Mouse (Mus musculus) fat pad, adult 2 months (tissue): ENCODE measurements at regions not wholly inside any gene's neighbourhood (a gene's known extent, or its start where the extent isn't known, plus 50 kb on each side); places are given as distances from the start of the nearest gene placed in this dataset.
"Not testable (repeated sequence)": the region's sequence is repeated elsewhere in the genome, so short reads cannot be mapped to it uniquely, and the experiment has no call there.

Experiments used
- DNase-seq: peaks from one replicate; pipeline ENCODE4 v3.0.0-alpha.2; 2011; ENCODE audit warnings: low read depth, low spot score; ENCODE audit errors: extremely low read depth

DNA sequence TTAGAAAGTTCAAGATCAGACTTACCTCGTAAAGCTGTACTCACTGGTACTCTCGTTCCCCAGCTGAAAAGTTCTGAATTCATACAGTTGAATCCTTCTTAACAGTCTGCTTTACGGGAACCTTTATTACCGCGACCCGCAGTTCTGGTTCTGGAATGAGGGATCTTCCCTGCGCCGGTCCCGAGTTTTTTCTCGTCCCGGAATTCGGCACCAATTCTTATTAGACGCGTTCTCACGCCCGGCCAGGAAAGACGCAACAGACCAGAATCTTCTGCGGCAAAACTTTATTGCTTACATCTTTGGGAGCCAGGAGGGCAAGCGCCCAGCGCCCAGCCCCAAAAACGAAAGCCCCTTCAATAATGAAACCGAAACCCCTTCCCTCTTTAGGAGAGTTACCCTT, 423.4 kb downstream of the Tox3 start:
- DNase-seq, result not testable (repeated sequence)

DNA sequence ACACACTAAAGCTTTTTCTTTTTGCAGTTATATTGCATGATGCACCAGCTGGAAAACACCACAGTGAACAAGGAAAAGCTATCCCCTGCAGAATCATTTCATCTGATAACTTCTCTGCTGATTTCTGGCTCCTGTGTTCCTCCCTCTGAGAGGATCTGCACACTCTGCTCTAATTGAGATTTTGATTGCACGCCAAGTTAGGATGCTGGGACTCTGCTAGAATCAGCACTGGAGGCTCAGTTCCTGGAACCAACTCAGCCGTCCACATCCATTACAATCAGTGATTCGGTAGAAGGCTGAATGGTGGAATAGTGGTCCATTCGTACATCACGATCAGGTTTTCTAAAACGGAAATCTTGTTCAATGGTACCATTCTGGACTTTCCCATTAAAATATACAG, 434.1 kb downstream of the Tox3 start:
- no peak for DNase-seq

DNA sequence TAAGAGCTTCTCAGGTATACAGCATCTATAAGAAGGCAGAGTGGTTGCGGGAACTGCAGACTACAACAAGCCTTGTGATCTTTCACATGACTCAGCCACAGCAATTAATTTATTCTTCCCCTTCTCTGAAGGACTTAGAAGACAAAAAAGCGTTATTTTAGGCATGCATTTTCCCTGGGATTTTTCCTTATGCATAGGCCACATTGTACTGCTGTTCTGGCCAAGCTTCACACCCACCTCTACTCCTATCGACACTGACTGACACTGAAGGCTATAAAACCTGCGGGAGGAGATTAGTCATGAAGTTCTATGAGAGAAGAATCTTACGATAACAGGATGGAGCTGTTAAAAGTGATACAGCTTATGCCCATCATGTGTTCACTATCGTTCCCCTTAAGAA, 441.9 kb downstream of the Tox3 start:
- no peak for DNase-seq

DNA sequence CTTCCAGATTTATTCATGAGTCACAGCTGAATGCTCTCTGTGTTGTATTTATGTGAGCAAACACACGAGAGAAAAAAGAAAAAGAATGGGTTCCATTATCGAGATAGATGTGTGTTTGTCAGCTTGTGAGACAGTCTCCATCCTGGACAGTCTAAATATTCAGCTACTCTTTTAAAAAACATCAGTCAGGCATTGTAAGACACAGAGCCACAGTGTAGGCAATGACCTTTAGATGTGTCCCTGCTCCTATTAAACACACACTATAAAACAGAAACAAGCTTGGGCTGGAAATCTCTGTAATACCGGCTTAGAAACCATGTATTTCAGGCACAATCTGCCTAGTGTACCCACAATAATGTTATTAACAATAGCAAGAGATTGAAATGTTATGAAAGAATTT, 442.6 kb downstream of the Tox3 start:
- no peak for DNase-seq

DNA sequence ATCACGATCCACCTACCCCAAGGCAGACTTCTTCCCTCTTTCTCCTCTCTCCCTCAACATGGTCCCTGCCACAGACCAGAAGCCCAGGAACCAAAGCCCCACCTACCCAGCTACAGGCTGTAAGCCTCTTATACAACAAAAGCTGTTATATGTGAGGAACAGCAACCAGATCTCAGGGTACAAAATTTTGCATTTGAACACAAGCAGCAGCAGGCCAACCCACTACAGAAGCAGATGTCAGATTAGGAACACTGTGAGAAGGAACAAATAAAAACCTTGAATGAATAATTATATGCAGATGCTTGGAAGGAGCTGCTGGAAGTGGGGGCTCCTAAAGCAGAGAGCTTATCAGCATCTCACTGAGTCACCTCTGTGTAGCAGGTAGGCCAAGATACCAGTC, 444.8 kb downstream of the Tox3 start:
- no peak for DNase-seq

DNA sequence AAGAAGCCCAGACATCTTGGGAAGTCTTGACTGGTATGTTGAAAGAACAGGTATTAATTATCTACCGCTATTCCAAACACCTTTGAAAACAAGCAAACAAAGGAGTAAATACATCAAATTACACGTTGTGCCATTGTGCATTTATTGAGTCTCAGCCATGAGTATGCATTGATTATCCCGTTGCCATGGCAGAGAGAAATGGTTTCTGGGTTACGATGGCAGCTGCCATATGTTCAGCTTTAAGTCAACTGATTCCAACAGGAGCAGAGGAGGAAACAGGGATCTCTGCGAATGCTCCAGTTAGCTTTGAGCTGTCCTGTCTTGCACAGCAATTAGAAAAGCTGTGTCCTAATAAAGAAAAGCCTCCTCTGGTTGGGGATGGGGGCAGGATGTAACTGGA, 475.4 kb downstream of the Tox3 start:
- DNase-seq, result no peak

DNA sequence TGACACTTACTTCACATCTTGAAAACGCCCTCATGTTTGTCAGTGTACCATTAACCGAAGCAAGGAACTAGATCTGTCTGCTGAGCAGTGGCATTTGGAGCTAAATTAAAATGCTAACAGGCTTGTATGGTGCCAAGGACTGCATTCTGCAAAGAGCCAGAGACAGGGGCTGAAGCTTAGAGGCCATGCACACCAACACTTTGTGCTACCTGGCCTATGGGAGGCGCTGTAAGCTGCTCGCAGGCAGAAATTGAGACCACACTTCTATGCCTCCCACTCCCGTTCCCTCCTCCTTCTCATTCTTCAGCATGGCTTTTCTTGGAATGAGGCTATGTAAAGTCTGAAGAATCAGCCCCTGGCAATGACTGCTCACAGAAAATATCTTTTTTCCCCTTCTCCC, 476.2 kb downstream of the Tox3 start:
- no peak for DNase-seq

DNA sequence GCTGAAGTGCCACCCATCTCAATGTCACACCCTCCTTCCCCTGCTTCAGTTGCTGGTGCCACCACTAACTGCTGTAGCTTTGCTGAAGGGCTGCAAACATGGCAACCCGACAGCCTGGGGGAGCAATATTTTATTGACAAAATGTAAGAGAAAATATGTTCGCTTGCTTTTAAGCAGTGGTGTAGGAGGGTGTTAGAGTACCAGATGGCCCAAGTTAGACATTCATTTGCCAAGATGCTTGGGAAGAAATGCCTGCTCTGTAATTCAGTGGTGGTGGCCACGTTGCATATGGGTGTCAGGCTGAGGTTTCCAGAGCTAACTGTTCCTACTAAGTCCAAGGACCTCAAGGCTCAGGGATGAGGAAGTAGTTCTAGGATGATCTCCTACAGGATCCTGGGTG, 488.3 kb downstream of the Tox3 start:
- no peak for DNase-seq

DNA sequence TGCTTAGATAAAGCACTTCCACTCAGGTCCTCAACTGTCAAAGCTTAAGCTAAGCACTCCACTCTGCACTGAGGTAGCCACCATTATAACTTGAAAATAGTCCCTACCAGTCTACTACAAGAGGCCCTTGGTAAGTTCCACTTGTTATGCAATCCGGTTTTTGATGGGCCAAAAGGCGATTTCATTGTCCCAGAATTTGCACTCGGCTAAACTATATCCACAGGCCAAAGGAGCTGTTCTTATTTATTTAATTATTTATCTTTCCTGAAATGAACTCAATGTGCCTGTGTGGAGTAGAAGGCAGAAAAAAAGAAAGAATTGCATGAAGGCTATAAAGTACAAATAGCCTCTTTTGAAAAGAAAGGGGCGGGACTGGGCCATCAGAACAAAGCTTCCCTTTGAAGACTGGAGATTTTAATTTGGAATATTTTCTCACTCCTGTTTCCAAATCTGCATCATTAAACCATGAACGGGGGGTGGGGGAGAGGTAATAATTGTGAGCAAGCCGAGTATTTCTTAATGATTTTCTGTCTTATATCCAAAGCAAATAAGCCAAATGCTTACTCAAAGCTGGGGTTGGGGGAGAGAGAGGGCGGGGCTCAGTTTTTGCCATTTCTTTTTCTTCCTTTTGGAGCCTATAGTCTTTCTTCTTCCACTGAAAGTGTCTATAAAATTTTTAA, 489.3 kb downstream of the Tox3 start:
- DNase-seq, result no peak

DNA sequence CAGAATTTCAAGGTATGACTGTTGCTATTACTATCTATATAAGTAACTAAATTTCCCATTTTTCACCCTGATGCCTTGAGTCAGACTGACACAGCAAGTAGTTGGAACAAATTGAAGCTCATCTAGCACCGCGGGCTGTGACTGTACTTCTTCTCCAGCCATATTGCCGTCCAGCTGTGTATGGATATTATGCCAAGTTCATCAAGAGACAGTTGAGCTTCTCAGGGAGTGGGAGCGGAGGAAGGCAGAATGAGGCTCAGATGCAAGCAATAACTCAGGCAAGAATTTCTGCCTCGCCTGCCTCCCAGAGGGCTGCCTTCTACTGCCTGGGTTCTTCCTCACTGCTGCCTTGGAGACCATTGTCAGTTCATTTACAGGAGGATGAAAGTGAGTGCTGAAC, 492.6 kb downstream of the Tox3 start:
- DNase-seq, result no peak

DNA sequence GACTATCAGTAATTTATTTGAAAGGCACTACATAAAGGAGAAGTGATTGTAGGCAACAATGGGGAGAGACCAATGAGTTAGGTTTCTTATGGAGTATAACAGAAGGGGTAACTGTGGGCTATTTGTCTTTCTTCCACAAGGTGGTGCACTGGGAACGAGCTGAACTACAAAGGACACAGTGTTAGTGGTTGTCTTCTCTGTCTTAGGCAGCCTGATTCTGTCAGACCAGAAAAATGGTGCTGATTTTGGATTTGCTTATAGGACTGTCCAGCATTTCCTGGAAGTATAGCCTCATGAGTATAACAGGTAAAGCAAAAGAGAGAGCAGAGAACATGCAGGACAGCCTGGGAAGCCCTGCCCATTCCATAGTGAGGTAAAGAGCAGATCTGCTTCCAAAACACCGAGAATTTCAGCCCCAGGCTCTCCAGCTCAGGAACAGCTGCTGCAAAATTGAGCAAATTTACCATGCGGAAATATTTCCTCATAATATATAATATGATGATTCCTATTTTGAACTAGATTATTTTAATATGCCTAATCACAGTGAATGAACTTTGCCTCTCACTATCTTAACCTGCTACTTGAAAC, 497.8 kb downstream of the Tox3 start:
- DNase-seq, result peak; percentile 3

DNA sequence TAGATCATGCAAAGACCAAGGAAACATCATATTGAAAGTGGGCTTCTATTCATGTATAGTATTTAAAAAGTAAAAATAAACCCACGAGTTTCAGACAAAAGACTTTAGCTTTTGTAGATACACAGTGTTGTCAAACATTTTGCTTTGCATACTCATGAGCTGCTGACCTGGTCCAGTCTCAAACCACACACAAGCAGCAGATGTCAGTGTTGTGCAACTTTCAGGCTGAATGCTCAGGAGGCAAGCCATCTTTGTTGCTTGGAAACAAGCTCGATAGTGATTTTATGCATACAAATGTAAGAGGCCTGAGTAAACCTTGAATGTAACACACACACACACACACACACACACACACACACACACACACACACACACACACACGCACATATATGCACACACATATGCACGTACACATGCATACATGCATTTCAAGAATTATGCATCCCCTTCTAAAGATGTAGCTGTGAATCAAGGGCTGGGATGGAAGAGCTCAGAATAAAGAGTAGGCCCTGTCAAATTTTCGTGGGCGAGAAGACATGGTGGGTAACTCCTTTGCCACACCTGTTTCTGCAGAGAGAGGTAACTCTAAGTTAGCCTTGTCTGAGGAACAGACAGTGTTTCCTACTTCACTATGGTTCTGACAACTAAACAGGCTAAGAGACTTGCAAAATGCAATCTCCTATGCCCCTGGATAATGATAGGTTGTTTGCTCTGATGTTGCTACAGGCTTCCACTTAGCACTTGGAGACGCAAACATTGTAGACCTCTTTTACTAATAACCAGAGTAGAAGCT, 498.5 kb downstream of the Tox3 start:
- no peak for DNase-seq

DNA sequence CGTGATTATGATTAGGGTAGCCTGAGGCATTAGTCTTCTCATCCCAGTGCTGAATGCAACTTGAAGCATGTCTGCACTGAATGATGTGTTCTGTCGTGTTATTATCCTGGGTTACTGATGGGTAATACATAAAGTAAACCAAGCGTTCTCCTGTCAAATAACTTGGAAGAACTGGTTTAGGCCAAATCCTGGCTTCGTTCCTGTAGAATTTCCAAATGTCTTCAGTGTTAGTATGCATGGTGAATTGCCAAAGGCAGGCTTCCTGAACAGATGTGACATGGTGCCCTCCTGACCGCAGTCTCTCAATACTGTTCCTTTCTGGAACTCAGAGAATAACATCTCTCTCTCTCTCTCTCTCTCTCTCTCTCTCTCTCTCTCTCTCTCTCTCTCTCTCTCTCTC, 509.6 kb downstream of the Tox3 start:
- peak; percentile 56 for DNase-seq

DNA sequence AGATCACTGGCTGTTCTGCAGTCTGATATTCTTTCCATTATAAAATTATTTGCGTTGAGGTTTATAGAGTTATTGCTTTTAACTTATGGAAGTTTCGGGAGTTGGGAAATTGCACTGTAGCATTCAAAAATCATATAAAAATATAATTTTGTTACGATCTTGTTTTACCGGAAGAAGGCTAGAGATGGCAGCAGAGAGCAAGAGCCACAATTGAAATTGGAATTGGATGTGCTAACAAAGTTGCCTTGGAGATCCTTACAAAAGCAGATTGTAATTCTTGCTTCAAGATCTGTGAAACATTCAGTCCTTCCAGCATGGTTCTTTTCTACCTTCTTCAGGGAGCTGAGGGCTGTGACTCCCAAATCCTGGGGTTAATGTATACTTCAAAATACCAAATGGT, 514.4 kb downstream of the Tox3 start:
- DNase-seq, result no peak

DNA sequence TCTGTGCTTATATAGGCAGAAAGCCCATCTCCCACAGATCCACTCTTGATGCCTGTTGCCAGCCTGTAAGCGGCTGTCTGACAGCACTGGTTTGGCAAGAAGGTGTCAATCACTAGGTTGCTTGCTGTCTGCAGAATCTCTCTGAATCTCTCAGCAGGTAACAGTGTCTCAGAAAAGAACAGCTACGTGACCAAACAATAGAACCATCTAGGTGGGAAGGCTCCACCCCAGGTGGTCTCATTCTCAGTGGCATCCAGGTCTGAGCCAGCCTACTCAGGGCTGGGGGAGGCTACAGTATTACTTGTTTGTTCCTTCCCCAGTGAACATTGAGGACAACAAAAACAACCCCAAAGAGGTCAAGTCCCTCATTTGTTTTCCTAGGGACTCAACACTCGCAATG, 523.6 kb downstream of the Tox3 start:
- no peak for DNase-seq

DNA sequence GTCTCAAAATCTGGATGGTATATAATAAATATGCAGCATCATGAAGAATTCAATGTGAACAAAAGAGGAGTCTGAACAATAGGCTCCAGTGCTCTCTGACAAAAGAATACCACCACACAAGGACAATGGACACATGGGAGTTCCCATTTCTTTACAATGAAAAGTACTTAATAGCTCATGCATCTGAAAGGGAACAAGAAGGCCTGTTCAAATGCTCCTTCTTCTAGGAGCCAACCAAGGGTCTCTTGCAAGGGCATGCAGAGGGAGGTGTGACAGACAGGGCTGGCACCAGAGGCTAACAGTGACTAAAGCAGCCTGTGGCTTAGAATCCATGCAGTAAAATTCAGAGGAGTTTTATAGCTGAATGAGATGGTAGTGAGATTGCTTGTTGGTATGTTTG, 524.5 kb downstream of the Tox3 start:
- DNase-seq, result no peak

DNA sequence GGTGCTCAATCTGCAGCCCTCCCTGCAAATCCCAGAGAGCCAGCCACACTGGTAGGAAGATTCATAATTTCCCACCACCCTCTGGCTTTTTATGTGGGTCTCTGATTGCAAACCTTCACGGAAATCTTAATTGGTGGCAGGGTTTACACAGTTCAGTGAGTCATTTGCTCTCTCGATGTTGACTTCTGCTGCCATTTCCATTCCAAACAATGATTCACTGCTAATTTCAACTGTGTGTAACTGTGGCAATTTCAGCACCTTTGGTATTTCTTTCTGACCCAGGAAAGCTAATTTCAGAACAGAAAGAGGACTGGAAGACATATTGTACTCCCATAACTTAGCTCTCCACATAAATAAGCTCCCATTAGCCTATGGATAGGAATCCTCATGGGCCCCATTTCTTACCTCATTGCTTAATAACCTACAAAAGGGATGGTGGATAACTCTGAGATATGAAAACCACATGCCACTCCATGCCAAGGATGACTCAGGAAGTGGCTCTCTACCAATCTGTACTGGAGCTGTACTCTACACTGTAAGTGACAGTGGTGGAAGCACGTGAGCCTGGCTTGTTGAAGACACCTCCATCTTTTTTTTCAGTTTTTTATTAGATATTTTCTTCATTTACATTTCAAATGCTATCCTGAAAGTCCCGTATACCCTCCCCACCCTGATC, 536.0 kb downstream of the Tox3 start:
- DNase-seq, result no peak

DNA sequence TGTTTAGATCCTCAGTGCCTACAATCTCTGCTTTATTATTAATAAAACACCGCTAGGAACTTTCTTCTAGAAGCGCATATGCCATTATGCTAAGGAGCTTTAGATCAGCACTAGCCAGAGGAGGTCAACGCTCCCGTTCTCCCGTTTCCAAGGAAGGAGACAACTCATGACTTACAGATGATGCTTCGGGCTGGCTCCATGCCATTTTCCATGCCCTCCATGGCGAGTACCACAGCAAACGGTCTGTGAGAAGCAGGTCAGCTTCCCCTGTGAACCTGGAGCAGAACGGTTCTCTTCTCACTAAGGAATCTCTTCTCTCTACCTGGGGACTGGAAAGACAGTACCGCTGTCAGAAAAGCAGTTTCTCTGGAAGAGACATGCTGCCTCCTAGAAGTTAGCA, 559.8 kb downstream of the Tox3 start:
- DNase-seq, result no peak

DNA sequence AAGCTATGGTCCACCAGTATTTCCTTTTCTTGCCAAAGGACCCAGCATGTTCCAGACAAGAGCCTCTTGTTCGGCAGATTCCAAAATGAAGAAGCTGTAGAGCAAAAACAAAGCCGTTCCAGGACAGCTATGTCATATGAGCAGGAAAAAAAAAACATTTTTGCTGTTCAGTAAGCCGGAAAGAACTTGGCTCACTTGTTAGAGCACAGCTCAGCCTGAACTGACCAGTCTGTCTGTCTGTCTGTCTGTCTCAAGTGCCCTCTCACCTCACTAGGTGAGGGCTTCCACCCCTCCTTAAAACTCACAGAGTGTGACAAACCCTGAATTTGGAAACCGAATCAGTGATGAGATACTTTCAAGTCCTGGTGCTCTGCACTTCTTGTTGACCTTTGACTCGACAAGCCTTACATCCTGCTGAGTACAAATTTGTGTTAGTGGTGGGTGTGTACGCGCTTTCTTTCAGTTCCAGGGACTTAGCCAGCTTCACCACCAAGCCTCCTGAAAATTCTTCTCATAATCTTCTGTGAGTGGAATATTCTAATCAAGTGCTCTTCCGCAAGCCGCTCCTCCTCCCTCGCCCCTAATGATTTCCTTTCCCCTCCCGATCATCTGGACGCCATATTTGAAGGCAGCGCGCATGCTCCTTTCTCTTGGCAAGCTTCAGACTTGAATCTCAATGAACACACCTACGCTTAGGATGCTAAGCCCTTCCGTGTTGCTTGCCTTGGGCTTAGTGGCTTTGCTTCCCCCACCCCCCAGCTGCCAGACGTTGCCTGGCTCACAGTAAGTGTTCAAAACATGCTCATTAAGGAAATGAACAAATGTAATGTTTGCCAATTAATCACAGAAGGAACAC, 560.9 kb downstream of the Tox3 start:
- DNase-seq, result no peak

DNA sequence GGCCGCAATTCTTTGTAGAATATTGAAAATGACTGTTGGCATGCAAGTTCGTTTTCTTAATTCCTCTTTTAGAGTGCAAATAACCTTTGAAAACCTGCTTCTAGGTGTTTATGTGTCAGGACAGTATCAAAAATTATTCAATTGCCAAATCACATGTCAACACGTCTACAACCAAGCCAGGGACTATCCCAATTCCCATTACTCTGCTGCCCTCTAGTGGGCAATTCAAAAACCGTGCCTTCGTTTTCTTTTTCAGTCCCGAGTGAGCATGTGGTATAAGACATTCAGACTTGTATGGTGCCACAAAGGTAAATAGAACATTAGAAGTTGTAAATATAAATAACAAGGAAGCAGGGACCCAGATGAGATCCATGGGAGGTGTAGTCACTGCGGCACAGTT, 563.1 kb downstream of the Tox3 start:
- no peak for DNase-seq

DNA sequence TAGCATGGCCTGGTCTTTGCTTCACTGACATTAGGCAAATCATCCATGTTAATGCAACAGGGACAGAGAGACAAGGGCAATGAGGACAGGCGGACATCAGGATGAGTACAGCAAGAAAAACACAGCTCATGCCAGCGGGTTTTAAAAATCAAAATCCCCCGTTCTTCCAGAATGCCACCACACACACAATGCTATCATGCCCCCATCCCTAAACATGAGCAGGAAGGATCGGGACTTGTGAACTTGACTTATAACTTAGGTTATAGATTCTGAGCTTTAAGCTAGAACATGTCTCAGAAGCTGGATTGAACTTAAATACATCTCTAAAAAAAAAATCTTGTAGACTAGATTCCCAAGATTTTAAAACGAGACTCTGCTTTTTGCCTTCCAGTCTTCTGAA, 564.8 kb downstream of the Tox3 start:
- no peak for DNase-seq
